Mouse (Mus musculus): Measurements from ENCODE around the gene Klhl33. TPM values are rescaled to one million over a fixed set of nuclear protein-coding genes. Genes with fewer than 3 reads are reported as not detected.
"Not testable (repeated sequence)": the region's sequence is repeated elsewhere in the genome, so short reads cannot be mapped to it uniquely, and the experiment has no call there.

Gene Klhl33
- total RNA-seq (2021) = 1 to 10 TPM; 2.3 to 3.2 TPM

DNA sequence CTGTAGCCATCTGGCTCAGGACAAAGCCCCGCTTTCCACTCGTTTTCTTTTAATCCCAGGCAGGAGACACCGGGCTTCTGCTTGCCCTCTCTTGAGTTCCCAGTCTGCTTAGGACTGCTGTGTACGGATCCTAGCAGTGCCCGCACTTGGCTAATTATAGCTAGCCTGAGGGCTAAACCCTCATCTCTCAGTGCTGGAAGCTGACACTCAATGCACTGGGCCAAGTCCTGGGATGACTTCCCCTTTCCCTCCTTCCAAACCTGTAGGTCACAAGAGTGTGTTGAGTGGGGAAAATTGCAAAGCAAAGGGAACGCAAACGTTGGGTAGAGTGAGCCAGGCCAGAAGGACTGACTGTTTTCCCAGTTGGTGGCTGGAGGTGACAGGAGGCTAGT lies at the start of gene Klhl33:
TSS of gene Klhl33 (minus strand) at position 134 of the 392 bp plus-strand sequence.
- intact Hi-C loops (cut with DNase I) = no loop called here

DNA sequence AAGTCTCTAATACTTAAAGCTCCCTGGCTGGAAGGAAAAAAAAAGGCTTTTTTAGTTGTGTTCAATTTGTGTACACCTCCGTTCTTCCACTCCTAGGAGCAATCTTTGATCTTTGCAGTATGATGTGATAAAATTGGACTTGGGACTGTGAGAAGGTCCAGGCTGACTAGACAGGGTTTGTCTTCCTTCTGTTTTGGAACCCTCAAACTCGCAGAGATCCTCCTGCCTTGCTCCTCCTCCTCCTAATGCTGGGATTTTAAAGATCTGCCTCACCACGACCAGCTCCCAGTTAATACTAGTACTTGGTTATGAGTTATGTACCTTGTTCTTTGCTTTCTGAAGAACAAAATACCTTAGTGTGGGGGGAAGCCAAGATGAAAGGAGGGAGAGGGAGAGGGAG lies 48.2 kb upstream of the Klhl33 start:
- intact Hi-C loops (cut with DNase I); DNase-seq (ENCODE audit: low spot score in 2 of 2): not testable (repeated sequence)

More for the DNA sequence above, at the start of gene Klhl33:
- no peak for DNase-seq (ENCODE audit: low spot score in 2 of 2)

DNA sequence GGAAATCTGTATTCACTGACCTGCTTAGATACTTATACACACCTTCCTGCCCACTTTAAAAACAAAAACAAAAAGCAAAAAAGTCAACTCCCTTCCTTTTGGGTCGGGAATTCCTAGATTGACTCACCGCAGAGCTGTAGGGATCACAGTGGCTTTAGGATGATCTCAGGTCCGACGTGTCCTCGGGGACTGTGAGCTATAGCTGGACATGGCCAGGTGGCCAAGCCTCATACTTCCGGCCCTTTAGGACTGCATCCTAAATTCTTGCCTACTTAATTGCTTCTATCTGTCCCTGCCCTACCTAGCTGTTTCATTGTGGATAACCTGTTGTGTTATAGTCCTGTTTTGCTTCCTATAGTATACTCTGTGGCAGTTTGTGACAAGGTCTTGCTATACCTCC lies 47.8 kb upstream of the Klhl33 start:
- intact Hi-C loops (cut with DNase I); DNase-seq (ENCODE audit: low spot score in 2 of 2): not testable (repeated sequence)

DNA sequence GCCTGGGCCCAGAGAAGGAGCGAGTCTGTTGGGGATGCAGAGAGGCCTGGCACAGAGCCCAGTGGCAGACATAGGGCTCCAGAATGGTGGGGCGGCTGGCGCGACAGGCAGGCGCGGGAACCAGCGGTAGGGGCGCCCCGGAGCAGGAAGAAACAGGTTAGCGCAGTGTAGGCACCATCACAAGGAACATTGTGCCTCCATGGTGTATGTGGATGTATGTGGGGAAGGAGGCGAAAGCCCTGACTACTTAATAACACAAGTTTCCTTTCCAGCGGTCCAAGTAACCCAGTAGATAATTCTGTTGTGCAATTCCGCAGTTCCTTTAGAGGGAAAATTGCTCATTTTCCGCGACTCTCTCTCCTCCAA lies 47.3 kb upstream of the Klhl33 start:
- intact Hi-C loops (cut with DNase I); DNase-seq (ENCODE audit: low spot score in 2 of 2): not testable (repeated sequence)

DNA sequence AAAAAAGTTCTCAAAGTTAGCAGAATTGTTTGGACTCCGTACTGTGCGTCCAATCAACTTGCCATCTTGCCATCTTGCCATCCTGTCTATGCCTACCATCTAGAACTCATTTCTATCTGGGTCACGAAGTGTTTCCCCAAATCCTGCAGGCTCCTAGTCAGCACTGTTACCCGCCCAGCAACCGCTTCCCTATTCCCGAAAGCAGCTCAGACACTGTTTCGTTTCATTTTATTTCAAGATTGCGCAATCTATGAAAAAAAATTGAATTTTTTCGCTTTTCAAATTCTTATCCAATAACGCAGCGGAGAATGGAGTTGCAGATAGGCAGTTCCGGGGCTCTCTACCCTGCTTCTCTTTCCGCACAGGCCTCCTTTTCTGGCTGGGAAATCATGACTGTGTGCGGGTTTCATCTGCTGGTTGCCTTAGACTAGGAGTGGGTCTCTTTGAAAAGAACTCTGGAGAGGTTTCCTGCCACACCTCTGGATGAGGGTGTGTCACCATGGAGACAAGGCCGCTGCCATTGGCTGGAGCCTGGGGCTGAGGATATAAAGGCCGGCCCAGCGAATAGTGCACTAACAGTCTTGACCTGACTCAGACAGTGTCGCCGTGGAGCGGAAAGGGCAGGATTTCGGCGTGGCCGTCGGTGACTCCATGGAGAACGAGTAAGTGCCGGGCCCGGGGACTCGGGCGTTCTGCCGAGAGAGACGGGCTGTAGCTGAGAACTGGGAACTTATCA lies 46.8 kb upstream of the Klhl33 start, which contains the start of gene Gm49342:
TSS of gene Gm49342 (plus strand) at position 586 of the 736 bp plus-strand sequence.
- intact Hi-C loops (cut with DNase I) = no loop called here
- DNase-seq (ENCODE audit: low spot score in 2 of 2) = peak; percentile 85 to 91

DNA sequence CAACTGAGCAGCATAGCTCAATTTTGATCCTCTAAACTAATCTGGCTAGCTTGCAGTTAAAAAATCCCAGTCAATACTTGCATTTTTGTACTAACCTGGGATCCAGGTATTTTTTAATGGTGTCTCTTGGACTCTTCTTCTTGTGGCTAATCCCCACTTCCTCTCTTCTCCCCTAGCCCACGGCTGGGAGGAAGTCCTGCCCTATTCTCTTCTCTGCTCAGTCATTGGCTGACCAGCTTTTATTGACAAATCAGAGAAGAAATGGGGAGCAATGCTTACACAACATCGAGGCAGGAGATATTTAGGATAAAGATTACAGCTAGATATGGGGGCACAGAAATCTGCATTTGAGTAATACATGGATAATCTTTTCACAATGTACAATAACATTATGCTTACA lies 41.6 kb upstream of the Klhl33 start:
- no peak for DNase-seq (ENCODE audit: low spot score in 2 of 2)
- intact Hi-C loops (cut with DNase I) = loop anchor here (10.0 kb wide), 1 partner anchor 956 kb away; the partner anchor contains the start of gene Slc39a2

DNA sequence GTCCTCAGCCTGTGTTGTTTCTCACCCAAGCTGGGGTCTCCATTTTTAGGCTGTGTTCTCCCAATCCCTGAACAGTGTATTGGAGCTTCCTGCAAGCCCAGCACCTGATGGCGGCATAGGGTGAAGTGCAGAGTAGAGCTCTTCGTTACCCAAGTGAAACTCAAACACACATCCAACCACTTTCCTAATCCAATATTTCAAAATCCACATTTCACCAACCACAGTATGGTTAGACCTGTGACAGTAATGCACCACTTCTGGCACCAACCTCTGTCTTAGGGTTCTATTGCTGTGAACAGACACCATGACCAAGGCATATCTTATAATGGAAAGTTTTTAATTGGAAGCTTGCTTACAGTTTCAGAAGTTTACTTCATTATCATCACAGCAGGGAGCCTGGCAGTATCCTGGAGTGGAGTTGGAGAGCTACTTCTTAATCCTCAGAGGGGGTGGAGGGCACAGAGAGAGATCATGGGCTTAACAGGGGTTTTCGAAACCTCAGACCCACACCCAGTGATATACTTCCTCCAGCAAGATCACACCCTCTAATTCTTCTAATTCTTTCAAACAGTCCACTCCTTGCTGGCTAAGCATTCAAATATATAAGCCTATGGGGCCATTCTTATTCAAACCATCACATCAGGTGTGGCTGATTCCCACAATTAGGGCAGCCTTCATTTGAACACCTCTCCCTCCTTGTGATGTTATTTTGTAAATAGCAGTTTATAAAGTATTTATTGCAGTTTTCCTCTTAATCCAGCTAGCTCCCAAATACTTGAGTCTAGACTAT lies 41.0 kb upstream of the Klhl33 start:
- intact Hi-C loops (cut with DNase I) = loop anchor here (10.0 kb wide), 1 partner anchor 956 kb away; the partner anchor contains the start of gene Slc39a2

DNA sequence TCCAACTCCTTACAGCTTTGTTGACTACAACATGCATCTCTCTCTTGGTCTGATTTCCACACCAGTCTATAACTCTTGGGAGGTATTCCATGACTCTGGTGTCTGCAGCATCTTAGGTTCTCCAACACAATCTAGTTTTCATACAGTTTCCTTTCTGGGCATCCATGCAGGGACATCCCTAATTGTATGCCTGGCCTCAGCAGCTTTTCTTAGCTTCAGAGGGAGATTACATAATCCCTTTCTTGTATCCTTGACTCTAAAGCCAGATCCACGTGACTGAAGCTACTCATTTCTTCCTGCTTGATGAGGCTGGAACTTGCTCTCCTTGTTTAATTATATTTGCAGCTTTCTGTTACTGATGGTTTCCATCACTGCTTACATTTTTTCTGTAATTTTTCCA lies 39.3 kb upstream of the Klhl33 start:
- DNase-seq (ENCODE audit: low spot score in 2 of 2) = no peak
- intact Hi-C loops (cut with DNase I) = loop anchor here (10.0 kb wide), 1 partner anchor 958 kb away; the partner anchor contains the start of gene Slc39a2

More for the DNA sequence above, 41.0 kb upstream of the Klhl33 start:
- no peak for DNase-seq (ENCODE audit: low spot score in 2 of 2)

DNA sequence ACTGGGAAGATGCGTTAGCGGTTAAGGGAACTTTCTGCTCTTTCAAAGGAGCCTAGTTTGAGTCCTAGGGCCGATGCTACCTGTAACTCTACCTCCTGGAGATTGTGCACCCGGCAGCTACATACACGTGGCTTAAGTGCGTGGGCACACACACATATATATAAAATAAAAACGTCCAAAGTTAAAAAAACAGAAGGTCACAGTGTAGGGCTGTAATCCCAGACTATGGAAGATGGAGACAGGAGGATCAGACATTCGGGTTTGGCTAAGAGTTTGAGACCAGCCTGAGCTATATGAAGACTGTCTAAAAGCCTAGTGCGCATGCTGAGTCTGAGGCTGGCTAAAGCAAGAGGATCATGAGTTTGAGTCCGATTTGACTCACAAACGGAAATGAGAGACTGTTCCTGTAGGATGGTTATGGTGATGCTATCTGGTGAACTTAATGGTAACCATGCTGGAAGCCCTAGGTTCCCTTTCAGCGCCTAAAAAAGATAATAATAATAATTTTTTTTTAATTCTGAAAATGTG lies 34.2 kb upstream of the Klhl33 start:
- DNase-seq (ENCODE audit: low spot score in 2 of 2) = no peak
- intact Hi-C loops (cut with DNase I) = loop anchor here (5.0 to 10.0 kb wide), 2 partner anchors 124 to 963 kb away; partner anchors contain the start of genes Ccnb1ip1, Parp2 and Slc39a2

DNA sequence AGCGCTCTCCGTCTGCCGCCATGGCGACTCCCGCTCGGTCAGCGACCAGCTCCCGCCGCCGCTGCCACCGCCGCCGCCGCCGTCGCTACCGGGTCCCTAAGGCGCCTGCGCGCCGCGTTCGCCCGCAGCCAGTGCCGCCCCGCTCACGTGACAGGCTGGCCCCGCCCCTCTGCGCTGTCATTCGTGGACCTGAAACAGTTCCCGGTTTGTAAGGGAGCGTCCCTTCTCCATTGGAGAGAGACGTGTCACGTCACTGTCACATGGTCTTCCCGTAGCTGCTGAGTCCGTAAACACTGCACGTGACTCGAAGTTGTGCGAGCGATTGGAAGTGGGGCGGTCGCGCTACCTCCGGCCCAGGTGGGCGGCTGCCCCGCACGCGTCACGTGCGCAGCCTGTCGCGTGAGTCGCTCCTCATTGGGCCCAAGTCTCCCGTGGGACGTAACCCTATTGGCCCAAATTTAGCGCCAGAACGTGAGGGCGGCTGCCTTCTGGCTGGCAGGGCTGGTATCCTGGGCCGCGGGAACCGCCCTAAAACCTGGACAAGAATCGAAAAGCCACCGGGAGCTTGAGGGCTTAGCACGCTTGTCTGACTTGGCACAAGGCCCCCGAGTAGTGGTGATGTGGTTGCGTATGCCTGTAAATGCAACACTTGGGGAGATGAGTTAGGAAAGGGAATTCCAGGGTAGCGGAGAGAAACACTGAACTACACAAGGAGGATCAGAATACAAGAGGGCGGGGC lies 33.6 kb upstream of the Klhl33 start, which contains the start of the genes Pip4p1 and Pnp:
TSS of gene Pip4p1 (minus strand) at position 103 of the 739 bp plus-strand sequence.
TSS of gene Pnp (plus strand) at position 329 of the 739 bp plus-strand sequence.
- peak; percentile 99 to 100 for DNase-seq (ENCODE audit: low spot score in 2 of 2)
- intact Hi-C loops (cut with DNase I) = loop anchor here (5.0 to 10.0 kb wide), 2 partner anchors 124 to 964 kb away; partner anchors contain the start of genes Ccnb1ip1, Parp2 and Slc39a2

DNA sequence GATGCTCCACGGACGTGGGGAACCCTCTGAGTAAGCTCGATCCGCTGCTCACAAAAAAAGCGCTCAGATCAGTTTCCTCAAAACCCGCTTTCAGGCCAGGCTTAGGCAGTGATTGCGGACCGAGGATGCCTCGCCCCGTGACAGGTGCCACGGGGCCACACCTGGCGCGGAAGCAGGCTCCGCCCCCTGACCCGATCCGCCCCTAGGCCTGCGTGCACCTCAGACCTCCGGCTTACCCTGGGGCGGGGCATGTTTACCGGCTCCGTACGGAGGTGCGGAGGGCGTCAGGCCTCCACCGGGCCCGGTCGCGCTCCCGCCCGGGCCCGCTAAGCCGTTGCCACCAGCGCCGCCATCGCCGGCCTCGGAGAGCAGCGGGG lies 33.1 kb upstream of the Klhl33 start:
- DNase-seq (ENCODE audit: low spot score in 2 of 2) = no peak
- intact Hi-C loops (cut with DNase I) = loop anchor here (5.0 to 10.0 kb wide), 2 partner anchors 123 to 964 kb away; partner anchors contain the start of genes Ccnb1ip1, Parp2 and Slc39a2

DNA sequence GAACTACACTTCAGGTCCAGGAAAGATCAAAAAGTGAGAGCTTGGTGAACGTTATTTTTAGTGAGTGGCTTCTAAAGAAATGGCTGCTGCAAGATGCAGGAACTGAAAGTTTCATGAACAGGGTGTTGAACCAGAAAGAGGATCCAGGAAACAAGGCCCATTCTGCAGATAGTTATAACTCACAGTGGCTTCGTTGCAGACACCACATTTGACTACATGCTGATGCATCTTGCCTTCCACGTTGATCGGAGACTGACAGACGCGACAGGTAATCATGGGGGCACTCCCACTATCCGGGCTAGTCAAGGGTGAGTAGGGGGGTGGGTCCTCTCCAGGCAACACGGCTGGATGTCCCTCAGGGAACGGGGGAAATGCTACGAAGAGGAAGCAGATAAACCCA lies 32.6 kb upstream of the Klhl33 start:
- DNase-seq (ENCODE audit: low spot score in 2 of 2) = peak in 1 of 2 experiments; percentile 25
- intact Hi-C loops (cut with DNase I) = loop anchor here (5.0 to 10.0 kb wide), 2 partner anchors 123 to 965 kb away; partner anchors contain the start of genes Ccnb1ip1, Parp2 and Slc39a2

DNA sequence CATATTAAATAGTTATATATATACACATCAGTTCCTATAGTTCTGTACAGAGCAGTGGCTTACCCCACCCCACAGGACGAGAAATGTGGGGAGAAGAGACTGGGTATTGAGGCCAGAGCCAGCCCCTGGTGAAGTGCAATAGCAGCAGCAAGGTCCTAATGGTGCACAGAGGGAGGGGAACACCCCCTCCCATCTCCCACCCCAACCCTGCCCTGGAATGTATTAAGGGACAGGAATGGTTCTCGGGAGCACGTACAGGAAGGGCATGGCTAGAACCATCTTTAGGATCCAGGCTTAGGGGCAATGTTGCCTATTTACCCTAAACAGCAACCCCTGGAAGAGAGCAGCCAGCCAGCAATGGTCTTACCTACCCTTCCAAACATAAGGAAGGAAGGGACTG lies 30.1 kb upstream of the Klhl33 start:
- DNase-seq (ENCODE audit: low spot score in 2 of 2) = no peak
- intact Hi-C loops (cut with DNase I) = loop anchor here (1.0 kb wide), 1 partner anchor 162 kb away; no protein-coding TSS in a partner anchor

DNA sequence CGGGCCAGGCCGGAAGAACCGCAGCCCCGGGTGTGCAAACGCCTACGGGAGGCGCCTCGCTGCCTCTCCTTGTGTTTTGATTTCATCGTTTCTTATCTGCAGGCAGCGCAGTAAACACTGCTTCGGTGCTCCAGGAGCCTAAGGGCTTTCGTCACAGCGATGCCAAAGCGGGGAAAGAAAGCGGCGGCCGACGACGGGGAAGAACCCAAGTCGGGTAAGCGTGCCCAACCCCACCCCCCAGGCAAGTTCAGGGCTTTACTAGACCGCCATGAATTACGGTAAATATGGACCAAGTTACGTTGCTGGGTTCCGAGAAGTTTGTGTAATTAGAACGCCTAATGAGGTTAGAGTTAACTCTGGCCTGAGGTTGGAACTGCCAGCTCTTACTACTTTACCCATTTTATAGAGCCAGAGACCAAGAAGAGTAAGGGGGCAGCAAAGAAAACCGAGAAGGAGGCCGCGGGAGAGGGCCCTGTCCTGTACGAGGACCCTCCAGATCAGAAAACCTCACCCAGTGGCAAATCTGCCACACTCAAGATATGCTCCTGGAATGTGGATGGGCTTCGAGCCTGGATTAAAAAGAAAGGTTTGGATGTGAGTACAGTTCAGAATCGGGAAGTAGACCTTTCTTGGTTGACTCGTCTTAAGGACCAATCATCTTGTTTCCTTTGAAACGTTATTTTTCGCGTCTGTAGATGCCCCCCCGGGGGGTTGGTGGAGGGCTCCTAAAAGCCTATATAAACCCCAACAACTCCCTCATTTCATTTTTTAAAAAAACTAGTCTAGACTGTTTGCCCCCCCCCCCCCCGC lies 28.0 kb upstream of the Klhl33 start:
- DNase-seq (ENCODE audit: low spot score in 2 of 2) = peak in 1 of 2 experiments; percentile 28
- intact Hi-C loops (cut with DNase I) = loop anchor here (2.0 kb wide), 1 partner anchor 137 kb away; no protein-coding TSS in a partner anchor

DNA sequence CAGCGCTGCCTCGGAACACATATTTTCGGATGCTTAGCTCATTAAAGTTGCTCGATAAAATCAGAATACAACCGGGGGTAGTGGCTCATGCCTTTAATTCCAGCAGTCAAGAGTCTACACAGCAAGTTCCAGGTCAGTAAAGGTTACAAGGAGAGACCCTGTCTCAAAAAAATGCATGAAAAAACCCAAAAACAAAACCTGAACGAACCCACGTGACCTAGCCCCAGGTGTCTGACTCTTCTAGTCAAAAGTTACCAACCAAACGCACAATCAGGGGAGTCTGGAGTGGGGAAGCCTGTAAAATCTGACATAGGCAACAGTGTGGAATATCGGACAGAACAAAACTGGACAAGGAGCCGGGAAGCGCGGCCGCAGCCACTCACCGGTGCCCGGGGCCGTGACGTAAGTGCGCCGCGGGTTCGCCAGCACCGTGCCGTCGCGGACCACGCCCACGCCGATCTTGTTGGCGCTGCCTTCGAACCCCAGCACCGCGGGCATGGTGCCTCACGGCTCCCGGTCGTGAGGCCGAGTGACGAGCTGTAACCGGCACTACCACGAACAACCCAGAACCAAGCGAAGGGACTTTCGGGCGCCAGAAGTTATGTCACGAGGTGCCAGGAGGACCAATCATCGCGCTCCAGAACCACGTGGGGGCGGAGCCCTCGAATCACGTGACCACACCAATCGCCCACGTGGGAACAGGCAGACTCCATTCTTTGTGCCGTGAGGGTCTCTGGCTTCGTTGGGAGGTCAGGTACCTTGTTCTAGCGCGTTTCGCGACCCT lies 27.2 kb upstream of the Klhl33 start, which contains the start of the genes Osgep and Apex1:
TSS of gene Osgep (minus strand) at position 613 of the 784 bp plus-strand sequence.
TSS of gene Apex1 (plus strand) at position 688 of the 784 bp plus-strand sequence.
- intact Hi-C loops (cut with DNase I) = loop anchor here (2.0 kb wide), 1 partner anchor 138 kb away; no protein-coding TSS in a partner anchor

DNA sequence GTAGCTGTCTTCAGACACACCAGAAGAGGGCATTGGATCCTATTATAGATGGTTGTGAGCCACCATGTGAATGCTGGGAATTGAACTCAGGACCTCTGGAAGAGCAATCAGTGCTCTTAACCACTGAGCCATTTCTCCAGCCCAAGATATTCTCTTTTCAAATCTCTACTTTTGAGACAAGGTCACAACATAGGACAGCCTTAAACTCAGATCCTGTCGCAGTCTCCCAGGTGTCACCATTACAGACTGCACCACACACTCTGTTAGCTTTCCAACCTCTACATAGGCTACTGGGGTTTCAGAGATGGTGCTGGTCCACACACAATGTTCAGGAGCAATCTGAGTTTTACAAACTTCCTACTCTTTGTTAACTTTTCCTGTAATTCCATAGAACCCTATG lies 26.1 kb upstream of the Klhl33 start:
- DNase-seq (ENCODE audit: low spot score in 2 of 2); intact Hi-C loops (cut with DNase I): not testable (repeated sequence)

More for the DNA sequence above, 27.2 kb upstream of the Klhl33 start, which contains the start of the genes Osgep and Apex1:
- DNase-seq (ENCODE audit: low spot score in 2 of 2) = peak; percentile 98 to 99

DNA sequence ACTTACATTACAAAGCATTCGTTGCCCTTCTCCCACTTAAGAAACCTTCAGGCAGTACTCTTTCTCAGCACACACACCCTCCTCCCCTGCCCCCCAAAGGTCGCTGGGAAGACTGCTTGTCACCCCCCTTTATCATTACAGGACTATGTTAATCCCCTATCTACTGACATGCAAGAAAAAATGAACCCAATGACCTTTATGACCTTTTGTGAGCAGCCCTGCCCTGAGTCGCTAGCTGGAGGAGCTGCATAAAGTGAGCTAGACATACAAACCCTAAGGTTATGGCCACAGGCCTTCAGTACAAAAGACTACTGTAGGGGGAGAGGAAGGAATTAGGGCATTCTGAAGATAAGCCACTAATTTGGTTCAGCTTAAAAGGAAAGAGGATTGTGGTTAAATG lies 14.0 kb upstream of the Klhl33 start:
- intact Hi-C loops (cut with DNase I) = no loop called here

More for the DNA sequence above, 14.0 kb upstream of the Klhl33 start:
- DNase-seq (ENCODE audit: low spot score in 2 of 2) = no peak
